Mouse (Mus musculus) bone marrow macrophage, adult 2 months (primary cell): Measurements from ENCODE around the gene Ttc6.

Experiments used
- CTCF ChIP-seq: IDR thresholded peaks from 2 replicates; pipeline ENCODE4 v1.5.1; 2012; ENCODE audit warnings: low read depth, mild to moderate bottlenecking, low read length, moderate library complexity
- POLR2A ChIP-seq: IDR thresholded peaks from 2 replicates; pipeline ENCODE4 v1.6.1; 2012; ENCODE audit warnings: mild to moderate bottlenecking, low read depth, low read length, borderline replicate concordance

DNA sequence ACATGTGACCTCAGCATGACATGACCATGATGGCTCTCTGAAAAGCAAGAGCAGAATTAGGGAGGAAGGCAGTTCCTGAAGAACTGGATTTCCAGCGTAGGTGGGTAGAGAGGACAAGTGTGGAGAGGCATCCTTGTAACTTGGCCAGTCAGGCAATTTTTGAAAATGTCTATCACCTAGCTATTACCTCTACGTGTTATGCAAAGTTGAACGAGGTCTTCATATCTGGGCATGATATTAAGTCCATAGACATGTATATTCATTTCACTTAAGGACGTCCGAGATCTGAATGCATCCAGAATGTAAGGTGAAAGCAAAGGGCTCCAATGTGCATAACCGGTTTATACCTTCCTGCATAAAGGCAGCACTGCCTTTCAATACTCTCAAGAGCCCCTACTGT is 22.8 kb upstream of the Ttc6 start:
- TF ChIP-seq CTCF (no peak), POLR2A (no peak)
